Mouse (Mus musculus) liver, embryonic 14.5 days (tissue): ENCODE data around the gene Trim45.

Experiments
- CTCF ChIP-seq: IDR thresholded peaks from 2 replicates; pipeline ENCODE4 v1.5.1; 2016; ENCODE audit warnings: antibody characterized with exemption, low read depth, control low read depth
- EP300 ChIP-seq: IDR thresholded peaks from 2 replicates; pipeline ENCODE4 v1.6.1; 2016; ENCODE audit warnings: antibody characterized with exemption, low read depth

DNA sequence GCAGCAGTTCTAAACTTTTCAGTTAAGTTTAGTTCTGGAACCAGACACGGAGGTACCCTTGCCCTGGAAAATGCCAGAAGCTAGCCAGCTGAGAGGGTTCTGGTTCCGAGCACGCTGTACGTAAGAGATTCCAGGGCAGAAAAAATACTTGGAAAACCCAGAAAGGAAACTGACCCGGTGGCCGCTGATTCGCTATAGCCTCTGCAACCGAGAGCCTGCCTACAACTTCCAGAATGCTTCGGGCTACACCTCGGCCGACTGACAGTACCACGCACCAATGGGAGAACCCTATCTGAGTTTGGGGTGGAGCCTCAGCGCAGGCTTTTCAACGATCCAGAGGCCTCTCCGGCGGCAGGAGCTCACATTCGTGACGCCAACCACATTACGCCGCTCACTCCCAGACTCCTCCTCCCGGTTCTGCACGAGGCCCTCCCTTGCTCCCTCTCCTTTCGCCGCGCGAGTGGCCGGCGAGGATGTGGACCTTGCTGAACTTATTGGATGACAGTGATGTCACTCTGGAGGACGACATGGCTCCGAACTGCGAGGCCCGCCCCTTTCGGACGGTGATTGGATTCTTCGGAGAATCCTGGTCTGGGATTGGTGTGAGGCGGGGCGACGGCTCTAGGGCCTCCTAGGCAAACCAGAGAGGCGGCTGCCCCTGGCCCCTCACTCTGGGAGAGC is at the start of gene Trim45:
- no peak for TF ChIP-seq CTCF
- no peak for TF ChIP-seq EP300
